Mouse (Mus musculus) brown adipose tissue, adult 24 weeks (tissue): ENCODE data around the gene Chd9. TPM values are rescaled to one million over a fixed set of nuclear protein-coding genes. Genes with fewer than 3 reads are reported as not detected.
"Not testable (repeated sequence)": the region's sequence is repeated elsewhere in the genome, so short reads cannot be mapped to it uniquely, and the experiment has no call there.

Source experiments
- H3K27ac ChIP-seq: fragments of 200-500 bp; replicated peaks from 2 replicates; pipeline ENCODE4 v1.5.1; 2012; ENCODE audit warnings: low read depth, mild to moderate bottlenecking, low read length
- H3K4me1 ChIP-seq: fragments of 200-500 bp; 2 replicates; pipeline ENCODE4 v1.6.1; 2012; ENCODE audit warnings: low read length, mixed read lengths; ENCODE audit not compliant: control insufficient read depth, insufficient read depth, insufficient read length
- H3K4me3 ChIP-seq: fragments of 200-500 bp; 2 replicates; pipeline ENCODE4 v1.5.1; 2012; ENCODE audit warnings: low read depth, mild to moderate bottlenecking, low read length, moderate library complexity; ENCODE audit not compliant: insufficient read depth
- polyA plus RNA-seq: library from polyadenylated mRNA; stranded (reverse); fragments of >200 nt; gene quantifications from 2 replicates; pipeline ENCODE4 v1.2.4, GENCODE M21; 2012; ENCODE audit not compliant: missing spikeins, insufficient read depth, insufficient read length

Chd9 gene
- polyA plus RNA-seq, 1 experiment: 36.3 TPM

GRCm38 (mm10) chr8:90902002-90902401, 73.8 kb downstream of the Chd9 start:
- Histone ChIP-seq H3K27ac (no peak overlapping the region), H3K4me1 (no peaks in the 10 kb centered on the region), H3K4me3 (no peak overlapping the region)

- Histone ChIP-seq H3K4me1 (no peaks in the 10 kb centered on the region), H3K27ac (no peak overlapping the region)
These were observed 76.1 kb downstream of the Chd9 start for GRCm38 (mm10) chr8:90904171-90904706.

GRCm38 (mm10) chr8:90906922-90907321, 78.8 kb downstream of the Chd9 start:
- no peak overlapping the region for H3K27ac ChIP-seq
- no peaks in the 10 kb centered on the region for H3K4me1 ChIP-seq
- no peak overlapping the region for H3K4me3 ChIP-seq

More at GRCm38 (mm10) chr8:90904171-90904706, 76.1 kb downstream of the Chd9 start:
- H3K4me3 ChIP-seq: no peak overlapping the region

- peak overlapping the region; percentile 79 for H3K27ac ChIP-seq
- no peaks in the 10 kb centered on the region for H3K4me1 ChIP-seq
- H3K4me3 ChIP-seq: peak overlapping the region; percentile 91
These were observed 79.3 kb downstream of the Chd9 start for GRCm38 (mm10) chr8:90907516-90907847.

- H3K4me1 ChIP-seq: no peaks in the 10 kb centered on the region
- H3K27ac ChIP-seq: peak overlapping the region; percentile 79
- peak overlapping the region; percentile 91 for H3K4me3 ChIP-seq
These were observed 79.8 kb downstream of the Chd9 start for GRCm38 (mm10) chr8:90907848-90908551.

GRCm38 (mm10) chr8:90908580-90909471, 80.7 kb downstream of the Chd9 start:
- no peaks in the 10 kb centered on the region for H3K4me1 ChIP-seq
- peak overlapping the region; percentile 55 for H3K27ac ChIP-seq
- peak overlapping the region; percentile 97 for H3K4me3 ChIP-seq

GRCm38 (mm10) chr8:90923158-90923905, 95.2 kb downstream of the Chd9 start:
- no peak overlapping the region for H3K27ac ChIP-seq
- H3K4me1 ChIP-seq: no peaks in the 10 kb centered on the region
- no peak overlapping the region for H3K4me3 ChIP-seq

GRCm38 (mm10) chr8:90928412-90928811, 100.3 kb downstream of the Chd9 start:
- Histone ChIP-seq H3K4me3 (no peak overlapping the region), H3K27ac (no peak overlapping the region), H3K4me1 (no peaks in the 10 kb centered on the region)

- not testable (repeated sequence) for H3K4me1 ChIP-seq, H3K4me3 ChIP-seq, H3K27ac ChIP-seq
These were observed 102.0 kb downstream of the Chd9 start for GRCm38 (mm10) chr8:90930125-90930524.

GRCm38 (mm10) chr8:90932934-90933333, 104.8 kb downstream of the Chd9 start:
- Histone ChIP-seq H3K4me3 (no peak overlapping the region), H3K4me1 (no peaks in the 10 kb centered on the region), H3K27ac (no peak overlapping the region)

- no peak overlapping the region for H3K4me3 ChIP-seq
- H3K4me1 ChIP-seq: no peaks in the 10 kb centered on the region
- no peak overlapping the region for H3K27ac ChIP-seq
These were observed 106.6 kb downstream of the Chd9 start for GRCm38 (mm10) chr8:90934786-90935185.

GRCm38 (mm10) chr8:90936840-90937239, 108.7 kb downstream of the Chd9 start:
- peaks cover 2% of the 10 kb centered on the region for H3K4me1 ChIP-seq
- no peak overlapping the region for H3K27ac ChIP-seq
- no peak overlapping the region for H3K4me3 ChIP-seq

- Histone ChIP-seq H3K4me3 (no peak overlapping the region), H3K4me1 (peaks cover 2% of the 10 kb centered on the region), H3K27ac (no peak overlapping the region; the same call in 1 of the 2 replicates)
These were observed 110.3 kb downstream of the Chd9 start for GRCm38 (mm10) chr8:90938352-90938930.

- H3K27ac ChIP-seq: peak overlapping the region; percentile 60; the same call in 1 of the 2 replicates
- no peak overlapping the region for H3K4me3 ChIP-seq
- H3K4me1 ChIP-seq: peaks cover 2% of the 10 kb centered on the region
These were observed 111.7 kb downstream of the Chd9 start for GRCm38 (mm10) chr8:90939867-90940266.
